Mouse (Mus musculus) ES-Bruce4 (cell line): Measurements from ENCODE around the gene Kcna7. TPM values are rescaled to one million over a fixed set of nuclear protein-coding genes. Genes with fewer than 3 reads are reported as not detected.
A peak's percentile ranks its signal among the peaks of the same experiment; 100 is the strongest.

ENCODE experiments used
- H3K27ac ChIP-seq: 2 replicates; pipeline ENCODE4 v1.5.1; 2012; ENCODE audit warnings: low read length, inconsistent platforms; ENCODE audit not compliant: insufficient read depth
- H3K27me3 ChIP-seq: 2 replicates; pipeline ENCODE4 v1.6.1; 2012; ENCODE audit warnings: mild to moderate bottlenecking, low read length, inconsistent platforms; ENCODE audit not compliant: control insufficient read depth, poor library complexity, insufficient read depth, severe bottlenecking
- H3K36me3 ChIP-seq: 2 replicates; pipeline ENCODE4 v1.6.1; 2012; ENCODE audit warnings: inconsistent platforms, mild to moderate bottlenecking, low read length, moderate library complexity; ENCODE audit not compliant: control insufficient read depth, poor library complexity, insufficient read depth, severe bottlenecking
- H3K4me1 ChIP-seq: one replicate; pipeline ENCODE4 v1.8.1; 2011; ENCODE audit warnings: low read length; ENCODE audit not compliant: control insufficient read depth, insufficient read depth
- H3K4me3 ChIP-seq: 2 replicates; pipeline ENCODE4 v1.5.1; 2011; ENCODE audit warnings: low read depth, mild to moderate bottlenecking, low read length
- H3K9ac ChIP-seq: 2 replicates; pipeline ENCODE4 v1.6.1; 2012; ENCODE audit warnings: low read depth, mild to moderate bottlenecking, inconsistent platforms; ENCODE audit not compliant: poor library complexity, severe bottlenecking
- H3K9me3 ChIP-seq: replicated peaks from 2 replicates; pipeline ENCODE4 v1.6.1; 2012; ENCODE audit warnings: mild to moderate bottlenecking, low read length, inconsistent platforms; ENCODE audit not compliant: control insufficient read depth, poor library complexity, insufficient read depth, severe bottlenecking
- CTCF ChIP-seq: IDR thresholded peaks from one replicate; pipeline ENCODE4 v1.8.1; 2011; ENCODE audit warnings: low read depth, low read length
- EP300 ChIP-seq: IDR thresholded peaks from 2 replicates; pipeline ENCODE4 v1.6.1; 2011; ENCODE audit warnings: low read depth, low read length; ENCODE audit not compliant: insufficient read depth
- POLR2A ChIP-seq: IDR thresholded peaks from one replicate; pipeline ENCODE4 v1.8.1; 2011; ENCODE audit warnings: low read length; ENCODE audit not compliant: insufficient read depth
- polyA plus RNA-seq: library from polyadenylated mRNA; stranded (reverse); fragments of >200 nt; gene quantifications from 2 replicates; pipeline ENCODE4 v1.2.4, GENCODE M21; 2011; ENCODE audit warnings: low read depth; ENCODE audit not compliant: missing spikeins, insufficient read depth, insufficient read length

Gene Kcna7
- polyA plus RNA-seq, 1 experiment, result not detected

GRCm38 (mm10) chr7:45414740-45415224 is 9.3 kb downstream of the Kcna7 start:
- TF ChIP-seq POLR2A, result no peak
- no peak for TF ChIP-seq CTCF
- no peak for TF ChIP-seq EP300
- Histone ChIP-seq H3K27ac (no peak overlapping the region), H3K27me3 (no peaks in the 10 kb centered on the region), H3K4me3 (no peak overlapping the region), H3K4me1 (peaks cover 10% of the 10 kb centered on the region), H3K9me3 (no peaks in the 10 kb centered on the region), H3K9ac (no peak overlapping the region), H3K36me3 (no peaks in the 10 kb centered on the region)

- H3K9ac ChIP-seq, result peak overlapping the region; percentile 49
- H3K27ac ChIP-seq, result no peak overlapping the region
- H3K27me3 ChIP-seq, result no peaks in the 10 kb centered on the region
- TF ChIP-seq POLR2A, result no peak
- H3K36me3 ChIP-seq, result no peaks in the 10 kb centered on the region
- H3K4me3 ChIP-seq, result peak overlapping the region; percentile 43
- H3K9me3 ChIP-seq, result no peaks in the 10 kb centered on the region
- peaks cover 10% of the 10 kb centered on the region for H3K4me1 ChIP-seq
Observed at GRCm38 (mm10) chr7:45415636-45416035, 10.2 kb downstream of the Kcna7 start.

GRCm38 (mm10) chr7:45417962-45418492 is 12.6 kb downstream of the Kcna7 start:
- Histone ChIP-seq H3K27ac (no peak overlapping the region), H3K27me3 (no peaks in the 10 kb centered on the region), H3K36me3 (peaks cover 19% of the 10 kb centered on the region), H3K9me3 (no peaks in the 10 kb centered on the region), H3K4me3 (no peak overlapping the region), H3K4me1 (peaks cover 7% of the 10 kb centered on the region), H3K9ac (0 out of 2 replicates have a peak overlapping the region, but pooled peaks have one; percentile 7)
- TF ChIP-seq EP300 (no peak), CTCF (no peak), POLR2A (no peak)

GRCm38 (mm10) chr7:45419859-45420614 is 14.6 kb downstream of the Kcna7 start:
- no peak overlapping the region for H3K9ac ChIP-seq
- peak overlapping the region; percentile 22 for H3K4me3 ChIP-seq

GRCm38 (mm10) chr7:45420615-45420919 is 15.1 kb downstream of the Kcna7 start, which contains the start of gene Lhb:
TSS of gene Lhb (plus strand) at chr7:45420820.
- Histone ChIP-seq H3K27ac (peak within 1 kb of the TSS; percentile 7; the same call in 1 of the 2 replicates), H3K9ac (no peak within 1 kb of the TSS), H3K36me3 (peaks cover 43% of the 10 kb centered on the region), H3K27me3 (no peaks in the 10 kb centered on the region), H3K4me1 (peaks cover 7% of the 10 kb centered on the region), H3K4me3 (peak within 1 kb of the TSS; percentile 22), H3K9me3 (no peaks in the 10 kb centered on the region)
- TF ChIP-seq POLR2A (no peak), CTCF (no peak), EP300 (no peak)

More at GRCm38 (mm10) chr7:45419859-45420614, 14.6 kb downstream of the Kcna7 start:
- H3K4me1 ChIP-seq, result peaks cover 7% of the 10 kb centered on the region
- H3K27me3 ChIP-seq, result no peaks in the 10 kb centered on the region
- peaks cover 39% of the 10 kb centered on the region for H3K36me3 ChIP-seq
- TF ChIP-seq POLR2A (no peak), EP300 (0 out of 2 replicates have a peak, but pooled peaks have one; percentile 39), CTCF (no peak)
- H3K9me3 ChIP-seq, result no peaks in the 10 kb centered on the region
- peak overlapping the region; percentile 7; the same call in 1 of the 2 replicates for H3K27ac ChIP-seq

GRCm38 (mm10) chr7:45421194-45421593 is 15.7 kb downstream of the Kcna7 start:
- no peak for TF ChIP-seq CTCF
- no peak for TF ChIP-seq EP300
- no peak for TF ChIP-seq POLR2A
- no peak overlapping the region for H3K4me3 ChIP-seq
- H3K9ac ChIP-seq, result no peak overlapping the region
- H3K9me3 ChIP-seq, result no peaks in the 10 kb centered on the region
- no peak overlapping the region for H3K27ac ChIP-seq
- H3K4me1 ChIP-seq, result peaks cover 7% of the 10 kb centered on the region
- no peaks in the 10 kb centered on the region for H3K27me3 ChIP-seq
- peaks cover 43% of the 10 kb centered on the region for H3K36me3 ChIP-seq
